Mouse (Mus musculus) ES-Bruce4 (cell line): ENCODE data around the gene Prr5. TPM values are rescaled to one million over a fixed set of nuclear protein-coding genes. Genes with fewer than 3 reads are reported as not detected.

Experiments used
- H3K27ac ChIP-seq: 2 replicates; pipeline ENCODE4 v1.5.1; 2012; ENCODE audit warnings: low read length, inconsistent platforms; ENCODE audit not compliant: insufficient read depth
- H3K27me3 ChIP-seq: 2 replicates; pipeline ENCODE4 v1.6.1; 2012; ENCODE audit warnings: mild to moderate bottlenecking, low read length, inconsistent platforms; ENCODE audit not compliant: control insufficient read depth, poor library complexity, insufficient read depth, severe bottlenecking
- H3K36me3 ChIP-seq: 2 replicates; pipeline ENCODE4 v1.6.1; 2012; ENCODE audit warnings: inconsistent platforms, mild to moderate bottlenecking, low read length, moderate library complexity; ENCODE audit not compliant: control insufficient read depth, poor library complexity, insufficient read depth, severe bottlenecking
- H3K4me1 ChIP-seq: one replicate; pipeline ENCODE4 v1.8.1; 2011; ENCODE audit warnings: low read length; ENCODE audit not compliant: control insufficient read depth, insufficient read depth
- H3K4me3 ChIP-seq: 2 replicates; pipeline ENCODE4 v1.5.1; 2011; ENCODE audit warnings: low read depth, mild to moderate bottlenecking, low read length
- H3K9ac ChIP-seq: 2 replicates; pipeline ENCODE4 v1.6.1; 2012; ENCODE audit warnings: low read depth, mild to moderate bottlenecking, inconsistent platforms; ENCODE audit not compliant: poor library complexity, severe bottlenecking
- H3K9me3 ChIP-seq: replicated peaks from 2 replicates; pipeline ENCODE4 v1.6.1; 2012; ENCODE audit warnings: mild to moderate bottlenecking, low read length, inconsistent platforms; ENCODE audit not compliant: control insufficient read depth, poor library complexity, insufficient read depth, severe bottlenecking
- CTCF ChIP-seq: IDR thresholded peaks from one replicate; pipeline ENCODE4 v1.8.1; 2011; ENCODE audit warnings: low read depth, low read length
- EP300 ChIP-seq: IDR thresholded peaks from 2 replicates; pipeline ENCODE4 v1.6.1; 2011; ENCODE audit warnings: low read depth, low read length; ENCODE audit not compliant: insufficient read depth
- POLR2A ChIP-seq: IDR thresholded peaks from one replicate; pipeline ENCODE4 v1.8.1; 2011; ENCODE audit warnings: low read length; ENCODE audit not compliant: insufficient read depth
- polyA plus RNA-seq: library from polyadenylated mRNA; stranded (reverse); fragments of >200 nt; gene quantifications from 2 replicates; pipeline ENCODE4 v1.2.4, GENCODE M21; 2011; ENCODE audit warnings: low read depth; ENCODE audit not compliant: missing spikeins, insufficient read depth, insufficient read length

The Prr5 gene
- polyA plus RNA-seq, 1 experiment: 17.3 TPM

DNA sequence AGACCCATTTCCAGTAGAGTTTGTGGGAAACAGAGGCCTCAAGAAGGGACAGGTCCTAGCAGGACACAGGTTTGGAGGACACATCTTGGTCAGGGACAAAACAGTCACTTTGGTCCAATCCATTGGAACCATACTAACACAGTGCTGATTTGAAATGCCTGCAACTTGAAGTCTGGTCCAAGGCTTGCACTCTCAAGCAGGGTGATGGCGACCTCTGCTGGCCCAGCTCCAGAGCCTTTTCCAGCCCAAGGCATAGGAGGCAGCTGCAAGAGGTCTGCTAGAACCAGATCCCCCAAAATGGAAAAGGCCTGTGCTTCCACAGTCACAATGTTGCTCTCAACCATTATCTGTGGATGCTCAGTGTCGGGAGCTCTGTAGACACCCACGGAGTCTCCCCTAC is 39.7 kb upstream of the Prr5 start:
- Histone ChIP-seq H3K9me3 (no peaks in the 10 kb centered on the region), H3K4me3 (no peak overlapping the region), H3K27ac (no peak overlapping the region), H3K9ac (no peak overlapping the region), H3K36me3 (no peaks in the 10 kb centered on the region), H3K27me3 (no peaks in the 10 kb centered on the region), H3K4me1 (no peaks in the 10 kb centered on the region)
- TF ChIP-seq CTCF (peak; percentile 89), EP300 (no peak)

GRCm38 (mm10) chr15:84631560-84631959 is 37.9 kb upstream of the Prr5 start:
- H3K9ac ChIP-seq: no peak overlapping the region
- no peak overlapping the region for H3K27ac ChIP-seq
- H3K4me1 ChIP-seq: no peaks in the 10 kb centered on the region
- no peaks in the 10 kb centered on the region for H3K27me3 ChIP-seq
- peak; percentile 100 for TF ChIP-seq CTCF
- TF ChIP-seq POLR2A: no peak
- peak; percentile 62; the same call in 1 of the 2 replicates for TF ChIP-seq EP300
- no peaks in the 10 kb centered on the region for H3K36me3 ChIP-seq
- no peak overlapping the region for H3K4me3 ChIP-seq
- H3K9me3 ChIP-seq: no peaks in the 10 kb centered on the region

DNA sequence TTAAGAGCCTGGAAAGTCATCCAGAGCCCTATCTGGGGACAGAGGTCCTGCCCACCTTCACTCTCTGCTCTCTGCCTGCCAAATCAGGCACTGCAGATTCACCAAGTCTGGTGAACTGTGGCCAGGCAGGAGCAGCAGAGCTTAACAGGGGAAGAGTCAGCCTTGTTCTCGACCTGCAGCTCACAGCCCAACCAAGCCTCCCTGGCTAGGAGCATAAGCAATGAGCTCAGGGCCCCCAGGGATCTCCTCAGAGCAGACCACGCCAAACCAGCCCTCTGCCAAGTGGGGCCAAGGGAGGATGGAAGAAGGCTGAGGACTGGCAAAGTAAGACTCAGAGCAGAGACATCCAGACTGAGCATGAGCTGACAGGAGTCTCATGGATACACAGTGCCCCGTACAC is 35.1 kb upstream of the Prr5 start:
- H3K4me1 ChIP-seq: no peaks in the 10 kb centered on the region
- no peak overlapping the region for H3K4me3 ChIP-seq
- no peak overlapping the region for H3K27ac ChIP-seq
- H3K27me3 ChIP-seq: no peaks in the 10 kb centered on the region
- H3K9me3 ChIP-seq: no peaks in the 10 kb centered on the region
- no peak overlapping the region for H3K9ac ChIP-seq
- TF ChIP-seq CTCF (no peak), POLR2A (no peak), EP300 (no peak)
- no peaks in the 10 kb centered on the region for H3K36me3 ChIP-seq

DNA sequence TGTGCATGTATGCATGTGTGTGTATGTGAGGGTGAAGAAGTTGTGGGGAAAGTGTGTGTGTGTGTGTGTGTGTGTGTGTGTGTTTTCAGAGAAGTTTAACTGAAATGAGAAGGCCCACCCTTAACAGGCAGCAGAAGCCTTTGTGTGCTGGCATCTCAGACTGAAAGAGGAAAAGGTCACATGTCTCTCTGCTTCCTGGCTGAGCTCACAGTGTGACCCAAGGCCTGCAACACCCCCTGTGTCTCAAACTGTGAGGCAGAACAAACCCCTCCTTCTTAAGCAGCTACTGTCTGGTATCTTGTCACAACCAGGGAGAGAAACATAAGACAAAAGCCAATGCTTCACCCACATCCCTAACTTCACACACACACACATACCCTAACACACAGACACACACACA is 31.0 kb upstream of the Prr5 start:
- Histone ChIP-seq H3K4me1 (no peaks in the 10 kb centered on the region), H3K9ac (no peak overlapping the region), H3K27me3 (no peaks in the 10 kb centered on the region), H3K4me3 (no peak overlapping the region), H3K9me3 (no peaks in the 10 kb centered on the region), H3K27ac (no peak overlapping the region), H3K36me3 (no peaks in the 10 kb centered on the region)
- TF ChIP-seq POLR2A (no peak), CTCF (no peak), EP300 (no peak)

DNA sequence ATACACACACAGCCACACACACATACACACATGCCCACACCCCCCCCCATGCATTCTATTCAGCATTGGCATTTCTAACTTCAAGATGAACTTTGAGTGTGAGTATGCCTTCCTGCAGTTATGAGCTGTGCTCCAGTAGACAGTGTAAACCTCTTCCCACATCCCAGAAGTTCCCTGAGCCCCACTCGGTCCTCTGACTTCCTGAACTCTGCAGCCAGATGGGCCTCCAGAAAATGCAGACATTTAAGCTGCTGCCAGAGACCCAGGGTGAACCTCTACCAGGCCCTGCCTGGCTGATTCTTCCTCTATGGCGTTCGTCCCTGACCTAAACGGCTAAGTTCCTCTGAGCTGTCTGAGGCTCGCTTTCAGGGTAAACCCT is 30.4 kb upstream of the Prr5 start:
- Histone ChIP-seq H3K36me3 (no peaks in the 10 kb centered on the region), H3K27me3 (no peaks in the 10 kb centered on the region), H3K4me1 (no peaks in the 10 kb centered on the region), H3K9ac (no peak overlapping the region), H3K4me3 (no peak overlapping the region), H3K9me3 (no peaks in the 10 kb centered on the region), H3K27ac (no peak overlapping the region)
- TF ChIP-seq POLR2A: no peak
- no peak for TF ChIP-seq CTCF
- TF ChIP-seq EP300: no peak

DNA sequence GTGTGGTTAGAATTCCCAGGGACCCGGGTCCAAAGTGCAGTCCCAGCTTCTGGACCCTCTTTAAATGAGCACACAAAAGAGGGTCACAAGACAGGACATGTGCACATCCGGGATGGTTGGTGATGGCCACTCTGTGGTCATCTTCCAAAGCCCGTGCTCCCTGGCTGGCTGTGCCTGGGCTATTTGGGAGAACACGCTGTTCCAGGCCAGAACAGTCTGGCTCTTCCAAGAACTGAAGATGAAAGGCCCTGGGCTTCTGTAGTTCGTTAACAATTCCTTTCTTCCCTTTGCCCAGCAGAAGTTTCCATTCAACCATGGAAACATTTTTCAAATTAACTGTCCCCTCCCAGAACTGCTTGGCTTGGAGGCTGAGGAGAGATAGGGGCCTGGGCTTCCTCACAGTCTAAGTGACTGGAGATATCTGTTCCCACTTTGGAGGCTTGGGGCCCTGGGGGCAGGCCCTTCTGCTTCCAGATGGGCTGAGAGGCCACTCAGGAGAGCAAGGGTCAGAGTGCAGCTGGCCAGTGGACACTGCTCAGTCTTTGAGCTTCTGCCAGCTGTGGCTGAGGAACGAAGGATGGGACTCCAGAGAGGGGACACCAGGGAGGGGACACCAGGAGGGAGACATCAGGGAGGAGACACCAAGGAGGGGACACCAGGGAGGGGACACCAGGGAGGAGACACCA is 29.8 kb upstream of the Prr5 start:
- Histone ChIP-seq H3K9me3 (no peaks in the 10 kb centered on the region), H3K27me3 (no peaks in the 10 kb centered on the region), H3K36me3 (no peaks in the 10 kb centered on the region), H3K9ac (no peak overlapping the region), H3K27ac (no peak overlapping the region), H3K4me1 (no peaks in the 10 kb centered on the region), H3K4me3 (no peak overlapping the region)
- TF ChIP-seq POLR2A: no peak
- TF ChIP-seq EP300: no peak
- no peak for TF ChIP-seq CTCF
